Mouse (Mus musculus) cerebellum, postnatal 10 days (tissue): ENCODE measurements around the gene Sf3b3.
"Not testable (repeated sequence)": the region's sequence is repeated elsewhere in the genome, so short reads cannot be mapped to it uniquely, and the experiment has no call there.

ENCODE experiments used
- DNase-seq, 2 experiments: peaks; one replicate each; pipeline ENCODE4 v3.0.0; 2021; ENCODE audit warnings: mixed read lengths in 2 of 2

Sf3b3 gene

GRCm38 (mm10) chr8:110804825-110805514 is 41.6 kb downstream of the Sf3b3 start:
- no peak for DNase-seq

- no peak for DNase-seq
These were observed 42.7 kb downstream of the Sf3b3 start for GRCm38 (mm10) chr8:110803856-110804255.

DNA sequence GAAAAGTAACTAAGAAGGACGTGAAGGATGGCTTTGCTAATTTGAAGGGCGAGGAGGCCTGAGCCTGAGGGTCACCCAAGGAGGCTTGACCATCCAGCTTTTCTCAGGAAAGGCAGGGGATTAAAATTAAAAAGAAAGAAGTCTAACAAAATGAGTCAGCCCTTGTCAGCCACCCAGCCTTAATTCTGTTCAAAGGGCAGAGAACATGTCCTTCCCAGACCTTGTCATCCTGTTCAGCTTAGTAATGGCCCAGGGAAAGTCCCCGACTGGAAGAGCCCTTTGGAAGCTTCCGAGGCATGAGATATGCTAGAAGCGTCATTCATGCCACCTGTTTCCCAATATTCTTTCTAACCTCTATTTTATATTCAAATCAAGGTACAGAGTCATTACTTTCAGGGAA is 43.6 kb downstream of the Sf3b3 start:
- DNase-seq: no peak

DNA sequence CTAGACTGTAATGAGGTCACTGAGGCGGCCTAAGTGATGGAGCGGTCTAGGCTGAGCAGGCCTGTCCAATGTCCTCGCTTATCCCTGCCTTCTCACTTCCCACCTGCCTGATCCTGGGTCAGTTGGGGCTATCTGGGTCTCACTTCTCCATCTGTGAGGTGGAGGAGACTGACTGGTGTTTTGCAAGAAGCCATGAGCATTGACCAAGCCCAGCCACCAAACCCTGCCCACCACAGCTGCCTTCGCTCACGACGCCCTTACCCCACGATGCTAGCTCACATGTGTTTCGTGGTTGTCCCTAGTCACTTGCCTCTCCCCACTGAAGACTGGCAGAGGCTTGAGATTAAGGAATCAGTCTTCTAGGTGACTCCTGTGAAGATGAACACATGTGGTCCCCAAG is 49.5 kb downstream of the Sf3b3 start:
- DNase-seq: no peak

DNA sequence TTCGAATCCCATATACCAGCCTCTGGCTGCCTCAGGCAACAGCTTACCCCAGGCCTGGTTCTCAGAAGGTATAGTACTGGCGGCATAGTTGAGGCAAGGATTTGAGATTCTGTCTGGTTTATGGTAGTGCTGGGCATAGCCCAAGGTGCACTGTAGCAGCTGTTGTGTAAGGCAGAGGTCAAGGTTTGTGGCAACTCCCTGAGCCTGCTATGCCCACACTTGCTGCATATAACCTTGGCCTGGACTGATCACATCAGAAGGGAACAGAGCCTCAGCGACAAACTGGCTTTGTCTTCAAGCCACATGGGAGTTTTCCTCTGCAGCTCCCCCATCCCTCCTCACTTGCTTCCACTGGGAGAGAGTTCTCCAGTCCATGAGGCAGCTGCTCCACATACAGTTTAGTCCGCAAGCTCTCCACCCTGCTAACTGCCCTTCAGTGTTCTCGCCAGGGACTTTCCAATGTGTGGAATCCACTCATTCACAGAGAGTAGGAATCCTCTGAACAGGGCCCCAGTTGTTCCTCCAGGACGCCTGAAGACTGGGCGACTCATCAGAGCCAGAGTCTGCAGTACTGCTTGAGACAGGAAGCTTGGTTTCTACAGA is 52.1 kb downstream of the Sf3b3 start:
- no peak for DNase-seq

DNA sequence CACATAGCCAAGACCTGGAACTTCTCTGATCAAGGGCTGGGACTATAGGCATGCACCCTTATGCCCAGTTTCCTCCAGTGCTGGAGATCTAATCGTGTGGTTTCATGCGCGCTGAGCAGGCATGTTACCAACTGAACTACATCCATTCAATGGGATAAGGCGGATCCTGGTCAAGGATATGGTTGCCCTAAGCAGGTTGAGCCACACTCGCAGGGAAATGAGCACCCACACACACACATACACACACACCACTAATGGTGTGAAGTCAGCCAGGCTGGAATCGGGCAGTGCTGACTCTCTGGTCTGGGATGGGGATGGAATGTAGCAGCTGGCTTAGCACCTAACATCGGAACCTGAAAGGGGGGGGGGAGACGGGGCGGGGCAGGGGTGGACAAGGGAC is 52.7 kb downstream of the Sf3b3 start:
- DNase-seq: no peak

DNA sequence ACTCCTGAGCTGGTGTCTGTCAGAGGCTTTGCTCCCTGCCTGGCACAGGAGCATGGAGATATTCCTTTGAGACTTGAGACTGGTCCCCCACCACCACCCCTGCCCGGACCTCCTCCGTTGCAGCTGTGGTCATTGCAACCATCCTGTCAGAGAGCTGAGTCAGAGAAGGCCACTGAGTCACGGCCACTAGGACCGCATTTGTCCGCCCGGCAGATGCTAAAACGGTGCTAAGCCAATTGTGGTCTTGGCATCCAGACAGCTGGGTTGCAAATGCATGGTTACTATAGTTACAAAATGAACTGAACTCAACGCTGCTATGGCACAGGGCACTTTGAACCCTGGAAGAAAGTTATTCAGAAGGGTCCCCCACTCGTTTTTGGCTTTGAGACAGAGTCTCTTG is 53.1 kb downstream of the Sf3b3 start:
- peak in 1 of 2 experiments; percentile 6 for DNase-seq

- DNase-seq: peak; percentile 75 to 79
These were observed 53.9 kb downstream of the Sf3b3 start for GRCm38 (mm10) chr8:110792574-110793200.

DNA sequence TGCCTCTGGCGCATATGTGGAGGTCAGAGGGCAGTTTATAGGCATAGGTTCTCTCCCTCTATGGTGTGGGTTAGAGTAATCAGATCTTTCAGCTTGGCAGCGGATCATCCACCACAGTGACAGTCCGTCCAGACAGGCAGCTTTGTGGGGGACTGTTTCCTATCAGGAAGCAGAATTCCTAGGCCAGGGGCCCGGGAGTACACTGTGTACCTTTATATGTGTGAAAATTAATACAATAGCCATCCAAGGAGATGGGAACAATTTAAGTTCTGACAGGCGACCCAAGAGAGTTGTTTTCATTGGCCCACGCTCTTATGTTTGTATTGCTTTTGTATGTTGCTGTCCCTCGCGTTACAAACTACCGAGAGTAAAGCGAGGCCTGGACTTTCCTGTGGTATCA is 55.4 kb downstream of the Sf3b3 start:
- DNase-seq: no peak

DNA sequence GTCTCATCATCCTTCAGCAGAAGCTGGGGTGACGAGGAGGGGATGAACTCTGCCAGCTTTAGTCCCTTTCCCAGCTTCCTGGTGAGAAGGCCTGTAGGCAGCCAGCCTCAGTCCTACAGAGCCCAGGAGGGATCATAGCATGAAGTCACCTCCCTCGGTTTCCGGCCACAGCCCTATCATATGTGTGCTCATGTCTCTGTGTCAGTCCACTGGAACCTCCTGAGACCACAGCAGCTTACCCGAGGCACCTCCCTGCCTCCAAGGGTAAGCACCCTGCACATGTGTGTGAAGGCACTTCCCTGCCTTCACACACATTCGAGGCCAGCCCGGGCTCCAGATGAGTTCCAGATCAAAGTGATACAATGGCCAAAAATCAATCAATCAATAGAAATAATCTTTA is 56.3 kb downstream of the Sf3b3 start:
- no peak for DNase-seq

DNA sequence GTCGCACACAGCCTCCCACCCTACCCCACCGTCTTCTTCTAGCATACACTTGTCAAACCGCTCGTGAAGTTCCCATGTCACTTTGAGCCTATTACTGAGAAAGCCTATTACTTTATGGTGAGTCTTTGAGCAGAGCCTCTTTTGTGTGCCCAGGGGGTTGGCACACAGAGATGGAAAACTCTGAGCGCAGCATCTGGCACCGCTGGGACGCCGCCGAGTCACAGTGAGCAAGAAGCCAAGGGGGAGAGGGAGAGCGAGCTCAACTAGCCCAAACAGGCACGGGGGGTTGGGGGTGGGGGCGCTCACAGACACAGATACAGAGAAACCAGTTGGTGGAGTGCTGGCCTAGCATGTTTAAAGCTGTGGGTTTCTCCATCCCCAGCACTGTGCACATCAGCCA is 57.0 kb downstream of the Sf3b3 start:
- peak; percentile 41 to 50 for DNase-seq

DNA sequence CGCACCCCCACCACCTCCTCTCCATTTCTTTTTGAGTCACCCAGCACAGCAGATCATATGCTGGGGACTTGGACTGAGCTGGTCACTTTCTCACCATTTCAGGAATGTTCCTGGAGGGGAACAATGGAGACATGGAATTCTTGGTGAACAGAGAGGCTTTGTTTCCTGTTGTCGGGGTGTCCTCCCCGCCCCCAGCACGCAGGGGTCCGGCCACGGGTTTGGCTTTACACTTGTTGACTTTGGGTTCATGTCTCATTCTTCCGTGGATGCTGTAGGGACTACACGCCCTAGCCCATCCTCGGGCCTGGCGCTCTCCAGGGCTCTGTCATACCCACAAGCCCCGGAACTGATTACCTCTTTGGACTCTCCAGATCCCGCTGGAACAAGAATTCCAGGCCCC is 57.6 kb downstream of the Sf3b3 start:
- no peak for DNase-seq

DNA sequence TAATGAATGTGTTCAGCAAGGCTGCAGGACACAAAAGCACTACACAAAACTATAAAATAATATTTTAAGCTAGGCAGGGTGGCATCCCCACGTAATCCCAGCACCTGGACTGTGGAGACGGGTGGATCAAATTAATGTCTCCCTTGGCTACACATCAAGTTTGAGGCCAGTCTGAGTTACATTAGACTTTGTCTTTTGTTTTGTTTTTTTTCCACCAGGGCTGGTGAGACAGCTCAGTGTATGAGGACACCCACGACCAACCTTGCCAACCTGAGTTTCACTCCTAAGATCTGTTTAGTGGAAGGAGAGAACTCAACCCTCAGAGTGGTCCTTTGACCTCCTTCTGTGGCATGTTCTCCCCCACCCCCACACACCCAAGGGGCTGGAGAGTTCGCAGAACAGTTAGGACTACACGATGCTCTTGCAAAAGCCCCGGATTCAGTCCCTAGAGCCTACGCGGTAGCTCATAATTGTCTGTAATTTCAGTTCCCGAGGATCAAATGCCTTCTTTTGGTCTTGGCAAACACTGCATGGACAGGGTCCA is 59.1 kb downstream of the Sf3b3 start:
- DNase-seq: no peak

DNA sequence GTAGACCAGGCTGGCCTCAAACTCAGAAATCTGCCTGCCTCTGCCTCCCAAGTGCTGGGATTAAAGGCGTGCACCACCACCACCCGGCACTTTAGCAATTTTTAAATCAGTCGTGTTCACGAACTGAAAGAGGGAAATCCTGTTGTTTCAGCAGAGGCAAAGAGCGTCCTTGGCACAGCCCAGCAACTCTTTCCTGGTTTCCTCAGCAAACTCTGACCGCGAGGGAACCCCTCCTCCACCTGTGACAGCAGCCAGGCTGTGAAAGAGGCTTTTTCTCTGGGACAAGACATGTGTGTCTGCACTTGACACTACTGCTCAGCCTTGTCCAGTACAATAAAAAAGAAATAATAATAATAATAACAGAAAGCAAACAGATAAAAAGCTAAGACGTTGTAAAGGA is 59.7 kb downstream of the Sf3b3 start:
- no peak for DNase-seq

- DNase-seq: not testable (repeated sequence)
These were observed 60.1 kb downstream of the Sf3b3 start for GRCm38 (mm10) chr8:110786501-110786900.

GRCm38 (mm10) chr8:110785366-110785765 is 61.2 kb downstream of the Sf3b3 start:
- DNase-seq: no peak

DNA sequence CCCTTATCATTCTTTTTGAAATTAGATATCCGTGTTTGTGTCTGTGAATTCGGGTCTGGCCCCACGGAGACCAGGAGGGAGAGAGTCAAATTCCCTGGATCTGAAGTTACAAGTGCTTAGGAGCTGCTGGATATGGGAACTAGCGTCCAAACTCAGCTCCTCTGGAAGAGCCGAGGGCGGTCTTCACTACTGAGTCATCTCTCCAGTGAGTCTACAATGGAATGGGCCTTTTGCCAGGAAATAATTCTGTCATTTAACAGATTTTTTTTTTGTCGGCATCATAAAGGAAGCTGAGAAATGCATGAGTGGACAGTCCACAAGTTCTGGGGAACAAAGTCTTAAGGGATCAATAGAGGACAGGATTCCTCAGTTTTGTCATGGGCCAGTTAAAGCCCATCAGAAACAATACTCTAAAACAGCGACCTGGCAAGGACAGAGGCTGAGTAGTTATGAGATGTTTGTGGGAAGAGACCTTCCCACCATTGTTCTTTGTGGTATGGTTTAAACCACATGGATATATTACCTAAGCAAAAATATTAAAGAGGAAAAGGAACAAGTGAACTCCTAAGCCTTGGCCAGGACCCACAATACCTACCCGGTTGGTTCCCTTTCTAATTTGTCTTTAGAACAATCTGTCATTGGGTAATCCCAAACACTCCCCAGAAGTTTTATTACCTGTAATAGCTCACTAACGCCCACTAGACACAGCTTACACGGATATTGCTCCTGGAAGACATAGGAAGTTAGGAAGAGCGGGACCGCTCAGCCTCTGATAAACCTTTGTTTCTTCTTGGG is 66.5 kb downstream of the Sf3b3 start:
- DNase-seq: no peak

DNA sequence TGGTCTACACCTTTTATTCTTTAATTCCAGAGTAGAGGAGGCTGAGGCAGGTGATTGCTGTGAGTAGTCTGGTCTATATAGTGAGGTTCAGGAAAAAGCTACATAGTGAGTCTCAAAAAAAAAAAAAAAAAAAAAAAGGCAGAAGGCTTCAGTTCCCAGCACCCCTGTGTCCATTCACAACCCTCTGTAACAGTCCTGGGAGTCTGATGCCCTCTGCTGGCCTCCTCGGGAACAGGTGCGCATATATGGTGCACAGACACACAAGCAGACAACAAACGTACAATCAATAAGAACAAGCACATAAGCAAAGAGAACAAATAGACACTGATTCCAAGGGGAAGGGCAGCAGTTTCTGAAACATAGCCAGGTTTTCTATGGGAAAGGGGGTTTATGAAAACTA is 70.3 kb downstream of the Sf3b3 start:
- no peak for DNase-seq

GRCm38 (mm10) chr8:110775721-110776120 is 70.9 kb downstream of the Sf3b3 start:
- no peak for DNase-seq

GRCm38 (mm10) chr8:110775316-110775715 is 71.3 kb downstream of the Sf3b3 start:
- DNase-seq: peak in 1 of 2 experiments; percentile 31

- no peak for DNase-seq
These were observed 71.9 kb downstream of the Sf3b3 start for GRCm38 (mm10) chr8:110774725-110775124.

DNA sequence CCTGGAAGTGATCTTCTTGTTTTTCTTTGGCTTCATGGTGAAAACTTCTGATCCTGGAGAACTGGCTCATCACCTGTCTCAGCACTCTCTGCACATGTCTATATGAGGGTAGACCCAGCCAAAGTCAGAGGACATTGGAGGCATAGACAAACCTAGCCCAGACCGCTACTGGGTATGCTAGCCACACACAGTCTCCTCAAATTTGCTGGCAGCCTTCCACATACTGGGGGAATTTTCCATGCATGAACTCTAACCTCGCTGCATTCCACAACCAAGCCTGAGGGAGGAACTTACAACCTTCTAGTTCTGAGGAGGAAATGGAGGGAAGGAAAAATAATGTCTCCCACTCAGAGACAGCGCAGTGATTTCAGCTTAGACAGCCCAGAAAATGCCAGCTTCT is 72.5 kb downstream of the Sf3b3 start:
- no peak for DNase-seq

DNA sequence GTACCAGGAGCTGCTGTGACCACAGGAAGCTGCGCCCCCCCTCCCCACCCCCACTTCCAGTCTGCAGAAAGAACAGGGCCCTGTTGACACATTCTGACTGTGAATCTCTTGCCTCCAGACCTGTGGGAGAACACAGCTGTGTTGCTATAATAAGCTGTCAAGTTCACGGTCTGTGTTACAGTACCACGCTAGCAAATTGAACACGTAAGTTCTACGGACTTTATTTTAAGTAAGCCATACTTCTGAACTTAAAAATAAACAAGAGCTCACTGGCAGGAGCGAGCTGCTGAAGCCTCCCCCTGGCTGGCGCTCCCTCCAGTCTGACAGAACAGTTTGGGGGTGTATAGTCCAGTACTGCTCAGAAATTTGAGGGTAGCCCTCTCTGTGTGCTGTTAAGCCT is 74.1 kb downstream of the Sf3b3 start:
- DNase-seq: no peak
